Mouse (Mus musculus) embryonic facial prominence, embryonic 14.5 days (tissue): ENCODE measurements around the gene Rbmx2. TPM values are rescaled to one million over a fixed set of nuclear protein-coding genes. Genes with fewer than 3 reads are reported as not detected.

Source experiments
- ATAC-seq: fragments of 200-750 bp; cut with Nextera tagmentation; 2 replicates; pipeline ENCODE4 v1.8.0; 2017; ENCODE audit warnings: low read depth, moderate number of reproducible peaks, moderate TSS enrichment
- DNase-seq: peaks from one replicate; pipeline ENCODE4 v3.0.0-alpha.2; 2015; ENCODE audit warnings: low spot score
- H3K27ac ChIP-seq: fragments of 300-500 bp; sonication (generic); replicated peaks from 2 replicates; pipeline ENCODE4 v1.5.1; 2014; ENCODE audit warnings: low read depth, mild to moderate bottlenecking, low read length, moderate library complexity
- H3K27me3 ChIP-seq: fragments of 300-500 bp; sonication (generic); replicated peaks from 2 replicates; pipeline ENCODE4 v1.6.1; 2014; ENCODE audit warnings: low read length; ENCODE audit not compliant: control insufficient read depth, insufficient read depth
- H3K36me3 ChIP-seq: fragments of 300-500 bp; sonication (generic); 2 replicates; pipeline ENCODE4 v1.6.1; 2014; ENCODE audit warnings: low read length, mixed read lengths; ENCODE audit not compliant: control insufficient read depth, insufficient read depth
- H3K4me1 ChIP-seq: fragments of 300-500 bp; sonication (generic); 2 replicates; pipeline ENCODE4 v1.6.1; 2014; ENCODE audit warnings: antibody characterized with exemption, low read length; ENCODE audit not compliant: control insufficient read depth, insufficient read depth
- H3K4me2 ChIP-seq: fragments of 300-500 bp; sonication (generic); 2 replicates; pipeline ENCODE4 v1.6.1; 2014; ENCODE audit warnings: low read depth, mild to moderate bottlenecking, low read length, moderate library complexity, mixed read lengths
- H3K4me3 ChIP-seq: fragments of 300-500 bp; sonication (generic); 2 replicates; pipeline ENCODE4 v1.5.1; 2014; ENCODE audit warnings: low read depth, mild to moderate bottlenecking, low read length
- H3K9ac ChIP-seq: fragments of 300-500 bp; sonication (generic); 2 replicates; pipeline ENCODE4 v1.6.1; 2014; ENCODE audit warnings: low read depth, mild to moderate bottlenecking, low read length, moderate library complexity, mixed read lengths
- H3K9me3 ChIP-seq: fragments of 300-500 bp; sonication (generic); 2 replicates; pipeline ENCODE4 v1.6.1; 2016; ENCODE audit warnings: low read length; ENCODE audit not compliant: control insufficient read depth
- WGBS: fragments of 180-500 bp; shearing (Covaris S2); extraction: QIAGEN DNeasy Blood & Tissue Kit; methylation state at CpG from one replicate; pipeline ENCODE4 v1.1.7; 2014; 5-methylcytosine and 5-hydroxymethylcytosine counted together
- polyA plus RNA-seq: library from polyadenylated mRNA; unstranded; fragments of >200 nt; fragmentation: Nextera tagmentation; extraction: Ambion mirVana; gene quantifications from 2 replicates; pipeline ENCODE4 v1.2.1, GENCODE M21; 2014

Rbmx2 gene
- 17.1 and 18.7 TPM in 2 replicates for polyA plus RNA-seq

- Histone ChIP-seq H3K9me3 (no peaks in the 10 kb centered on the region), H3K4me3 (peak within 1 kb of the TSS; percentile 60), H3K27ac (no peak within 1 kb of the TSS), H3K4me1 (no peaks in the 10 kb centered on the region), H3K9ac (peak within 1 kb of the TSS; percentile 74), H3K36me3 (no peaks in the 10 kb centered on the region), H3K4me2 (peak within 1 kb of the TSS; percentile 56), H3K27me3 (no peaks in the 10 kb centered on the region)
- 18% methylated on average over 34 of the region's 42 CpGs for WGBS
- peak; percentile 99 for ATAC-seq
- DNase-seq = peak; percentile 95
Measured at GRCm38 (mm10) chrX:48694864-48695371, at the start of gene Rbmx2. TSS of gene Rbmx2 (plus strand) at chrX:48695004.

- no peaks in the 10 kb centered on the region for H3K27me3 ChIP-seq
- H3K4me3 ChIP-seq = no peak overlapping the region
- no peaks in the 10 kb centered on the region for H3K4me1 ChIP-seq
- DNase-seq (no peak), ATAC-seq (no peak)
- H3K27ac ChIP-seq = no peak overlapping the region
- no peak overlapping the region for H3K9ac ChIP-seq
- 38% methylated on average over 6 of the region's 6 CpGs for whole genome bisulfite sequencing
- H3K9me3 ChIP-seq = no peaks in the 10 kb centered on the region
- H3K36me3 ChIP-seq = no peaks in the 10 kb centered on the region
- H3K4me2 ChIP-seq = no peak overlapping the region
Measured at GRCm38 (mm10) chrX:48666807-48667206, 28.0 kb upstream of the Rbmx2 start.

DNA sequence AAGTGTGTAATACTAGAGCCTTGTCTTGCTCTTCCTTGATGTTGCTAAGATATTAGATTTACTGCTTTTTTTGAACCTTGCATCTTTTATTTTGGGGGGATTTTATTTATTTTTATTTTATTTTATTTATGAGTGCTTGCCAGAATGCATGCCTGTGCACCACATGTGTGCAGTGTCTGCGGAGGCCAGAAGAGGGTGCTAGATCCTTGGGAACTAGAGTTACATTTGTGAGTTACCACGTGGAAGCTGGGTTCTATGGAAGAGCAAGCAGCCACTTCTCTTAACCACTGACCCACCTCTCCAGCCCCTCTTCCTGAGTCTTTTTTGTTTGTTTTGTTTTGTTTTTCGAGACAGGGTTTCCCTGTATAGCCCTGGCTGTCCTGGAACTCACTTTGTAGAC is 25.2 kb upstream of the Rbmx2 start:
- H3K9me3 ChIP-seq = no peaks in the 10 kb centered on the region
- WGBS = 63% methylated on average over 3 of the region's 3 CpGs
- no peaks in the 10 kb centered on the region for H3K4me1 ChIP-seq
- DNase-seq (no peak), ATAC-seq (no peak)
- H3K36me3 ChIP-seq = no peaks in the 10 kb centered on the region
- H3K4me3 ChIP-seq = no peak overlapping the region
- H3K4me2 ChIP-seq = no peak overlapping the region
- no peaks in the 10 kb centered on the region for H3K27me3 ChIP-seq
- H3K27ac ChIP-seq = no peak overlapping the region
- no peak overlapping the region for H3K9ac ChIP-seq

- Histone ChIP-seq H3K9ac (no peak overlapping the region), H3K4me1 (no peaks in the 10 kb centered on the region), H3K36me3 (no peaks in the 10 kb centered on the region), H3K4me3 (no peak overlapping the region), H3K27me3 (no peaks in the 10 kb centered on the region), H3K27ac (no peak overlapping the region), H3K9me3 (no peaks in the 10 kb centered on the region), H3K4me2 (no peak overlapping the region)
- DNase-seq = no peak
- 64% methylated on average over 3 of the region's 3 CpGs for WGBS
- ATAC-seq = no peak
Measured at GRCm38 (mm10) chrX:48671714-48672113, 23.1 kb upstream of the Rbmx2 start.

DNA sequence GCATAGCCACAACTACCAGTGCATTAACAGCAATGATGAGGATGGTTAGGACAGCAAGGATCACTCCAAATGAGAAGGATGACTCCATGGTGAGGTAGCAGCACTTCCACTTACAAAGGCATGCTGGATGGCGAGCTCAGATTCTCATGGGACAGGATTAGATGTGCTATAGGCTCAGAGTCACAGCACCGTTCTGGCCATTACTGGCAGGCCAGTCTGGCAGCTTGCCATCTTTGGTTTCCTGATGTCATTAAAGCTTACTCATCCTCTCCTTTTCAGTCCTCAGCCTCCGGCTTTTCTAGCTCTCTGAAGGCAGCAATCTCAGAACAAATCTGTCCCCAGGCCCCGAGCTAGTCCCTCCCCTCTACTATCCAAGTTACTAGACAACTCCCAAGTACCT is 20.6 kb upstream of the Rbmx2 start, which contains the start of gene Gpr119:
Gpr119 (minus strand) TSS at position 308 of the 400 bp plus-strand sequence.
- no peak within 1 kb of the TSS for H3K9ac ChIP-seq
- WGBS = 70% methylated on average over 4 of the region's 4 CpGs
- no peak for ATAC-seq

DNA sequence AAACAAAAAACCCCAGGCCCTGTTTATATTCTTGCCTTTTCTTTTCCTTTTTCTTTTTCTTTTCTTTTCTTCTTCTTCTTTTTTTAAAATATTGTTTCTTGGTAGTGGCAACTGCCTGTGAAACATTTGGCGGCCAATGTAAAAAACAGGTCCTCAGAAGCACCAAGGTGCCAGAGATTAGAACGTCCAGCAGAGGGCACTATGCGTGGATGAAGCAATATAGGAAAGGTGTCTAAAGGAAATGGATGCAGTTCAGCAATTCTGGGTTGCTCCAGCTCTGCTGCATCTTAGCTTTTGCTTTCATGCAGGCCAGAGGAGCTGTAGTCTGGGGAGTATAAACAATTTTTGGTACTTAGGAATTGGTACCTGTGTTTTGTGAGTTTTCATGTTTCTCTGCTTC is 11.4 kb upstream of the Rbmx2 start:
- no peak overlapping the region for H3K4me2 ChIP-seq
- H3K9ac ChIP-seq = no peak overlapping the region
- H3K4me1 ChIP-seq = no peaks in the 10 kb centered on the region
- DNase-seq (peak; percentile 18), ATAC-seq (no peak)
- no peaks in the 10 kb centered on the region for H3K27me3 ChIP-seq
- no peak overlapping the region for H3K27ac ChIP-seq
- no peaks in the 10 kb centered on the region for H3K36me3 ChIP-seq
- WGBS = 29% methylated on average over 3 of the region's 3 CpGs
- no peaks in the 10 kb centered on the region for H3K9me3 ChIP-seq
- no peak overlapping the region for H3K4me3 ChIP-seq

More for the DNA sequence above, 20.6 kb upstream of the Rbmx2 start, which contains the start of gene Gpr119:
- Histone ChIP-seq H3K4me2 (no peak within 1 kb of the TSS), H3K4me3 (no peak within 1 kb of the TSS), H3K27me3 (no peaks in the 10 kb centered on the region), H3K4me1 (no peaks in the 10 kb centered on the region), H3K9me3 (no peaks in the 10 kb centered on the region), H3K36me3 (no peaks in the 10 kb centered on the region), H3K27ac (no peak within 1 kb of the TSS)
- no peak for DNase-seq

- H3K4me2 ChIP-seq = no peak overlapping the region
- WGBS = 74% methylated on average over 5 of the region's 5 CpGs
- no peaks in the 10 kb centered on the region for H3K4me1 ChIP-seq
- no peaks in the 10 kb centered on the region for H3K27me3 ChIP-seq
- no peaks in the 10 kb centered on the region for H3K36me3 ChIP-seq
- no peak for ATAC-seq
- H3K9me3 ChIP-seq = no peaks in the 10 kb centered on the region
- no peak for DNase-seq
- H3K27ac ChIP-seq = no peak overlapping the region
- no peak overlapping the region for H3K4me3 ChIP-seq
- H3K9ac ChIP-seq = no peak overlapping the region
Measured at GRCm38 (mm10) chrX:48683857-48684256, 10.9 kb upstream of the Rbmx2 start.

DNA sequence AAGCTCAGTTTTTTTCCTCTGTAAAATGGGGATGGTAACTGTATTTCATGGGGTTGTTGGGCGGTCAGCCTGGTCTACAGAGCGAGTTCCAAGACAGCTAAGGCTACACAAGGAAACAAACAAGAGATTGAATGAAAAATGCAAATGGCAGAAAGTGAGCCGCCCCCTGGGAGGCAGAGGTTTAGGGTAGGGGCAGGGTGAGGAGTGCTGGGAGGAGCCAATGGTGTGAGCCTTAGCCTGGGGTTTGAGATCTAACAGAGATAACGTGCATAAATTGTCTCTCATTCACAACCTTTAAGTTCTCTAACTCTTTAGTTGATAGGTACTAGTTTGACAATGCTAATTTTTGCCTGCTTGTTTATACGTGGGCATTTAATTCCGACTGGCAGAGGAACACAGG is 344 bp upstream of the Rbmx2 start:
- H3K36me3 ChIP-seq = no peaks in the 10 kb centered on the region
- H3K4me2 ChIP-seq = peak overlapping the region; percentile 56
- no peaks in the 10 kb centered on the region for H3K4me1 ChIP-seq
- peak overlapping the region; percentile 60 for H3K4me3 ChIP-seq
- no peaks in the 10 kb centered on the region for H3K9me3 ChIP-seq
- 15% methylated on average over 6 of the region's 6 CpGs for WGBS
- no peak overlapping the region for H3K9ac ChIP-seq
- no peaks in the 10 kb centered on the region for H3K27me3 ChIP-seq
- ATAC-seq (peak; percentile 88), DNase-seq (no peak)
- H3K27ac ChIP-seq = no peak overlapping the region

DNA sequence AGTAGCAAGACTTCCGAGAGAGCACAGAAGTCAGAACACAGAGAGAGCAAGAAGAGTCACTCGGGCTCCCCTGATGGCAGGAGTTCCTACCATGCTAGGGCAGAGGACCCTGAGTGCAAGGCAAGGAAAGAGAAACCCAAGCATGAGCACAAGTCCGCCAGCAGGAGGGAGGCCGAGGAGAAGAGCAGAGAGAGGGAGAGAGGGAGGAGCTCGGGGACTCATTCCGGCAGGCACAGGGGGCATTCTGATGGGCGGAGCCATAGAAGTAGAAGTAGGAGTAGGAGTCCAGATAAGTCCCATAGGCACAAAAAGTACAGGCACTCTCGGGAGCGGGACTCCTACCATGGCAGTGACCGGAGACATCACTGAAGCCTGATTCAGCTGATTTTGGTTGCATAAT is 14.9 kb downstream of the Rbmx2 start:
- Histone ChIP-seq H3K4me3 (no peak overlapping the region), H3K4me1 (no peaks in the 10 kb centered on the region), H3K9me3 (no peaks in the 10 kb centered on the region), H3K27ac (no peak overlapping the region), H3K27me3 (no peaks in the 10 kb centered on the region), H3K36me3 (peaks cover 11% of the 10 kb centered on the region; the same call in 1 of the 2 replicates), H3K4me2 (no peak overlapping the region), H3K9ac (no peak overlapping the region)
- WGBS = 83% methylated on average over 10 of the region's 10 CpGs
- DNase-seq (no peak), ATAC-seq (no peak)
